Mouse (Mus musculus) retina, postnatal 7 days (tissue): ENCODE measurements around the gene Lcmt2.
"Not testable (repeated sequence)": the region's sequence is repeated elsewhere in the genome, so short reads cannot be mapped to it uniquely, and the experiment has no call there.

Source experiments
- DNase-seq: peaks from one replicate; pipeline ENCODE4 v3.0.0-alpha.2; 2012; ENCODE audit warnings: low read depth, low spot score

Gene Lcmt2

DNA sequence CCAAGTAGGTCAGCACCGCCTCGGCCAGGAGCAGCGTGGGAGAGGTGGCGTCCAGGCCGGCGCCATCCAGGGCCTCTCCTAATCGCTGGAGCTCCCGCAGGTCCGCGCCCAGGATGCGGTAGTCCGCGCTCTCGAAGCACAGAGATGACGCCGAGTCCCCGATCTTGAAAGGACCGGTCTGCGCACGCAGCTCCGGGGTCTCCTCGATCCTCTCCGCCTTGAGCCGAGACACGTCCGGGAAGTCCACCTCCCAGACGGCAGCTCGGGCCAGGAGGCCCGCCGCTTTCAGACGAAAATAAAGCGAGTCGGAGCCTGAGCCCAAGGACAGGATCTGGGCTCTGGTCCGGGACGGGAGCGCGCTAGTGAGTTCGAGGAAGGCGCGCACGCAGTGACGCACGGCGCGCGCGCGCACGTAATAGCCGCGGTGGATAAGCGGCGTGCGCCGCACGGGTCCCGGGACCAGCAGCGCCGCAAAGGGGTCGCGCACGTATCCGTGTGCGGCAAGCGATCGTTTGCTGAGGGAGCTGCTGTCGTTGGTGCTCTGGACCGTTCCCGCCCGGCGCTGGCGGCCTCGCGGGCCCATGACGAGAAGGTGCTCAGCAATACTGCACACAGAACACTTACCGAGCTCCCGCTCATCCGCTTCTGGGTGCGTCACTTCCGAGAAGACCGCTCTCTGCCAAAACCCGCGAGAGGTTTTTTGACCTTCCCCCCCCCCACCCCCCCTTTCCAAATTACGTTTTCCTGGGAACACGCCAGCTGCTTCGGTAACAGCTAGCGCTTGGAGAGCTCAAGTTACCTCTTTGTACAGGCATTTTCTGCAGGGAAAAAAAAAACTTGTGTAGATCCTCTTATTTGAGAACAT is at the start of gene Lcmt2, which contains the start of gene Adal:
Gene Lcmt2, minus strand, starts transcription at position 636 of the 865 bp plus-strand sequence.
Gene Adal, plus strand, starts transcription at position 411 of the 865 bp plus-strand sequence.
- DNase-seq = peak; percentile 86

- no peak for DNase-seq
These were observed 48.1 kb upstream of the Lcmt2 start for GRCm38 (mm10) chr2:121188530-121188929.

DNA sequence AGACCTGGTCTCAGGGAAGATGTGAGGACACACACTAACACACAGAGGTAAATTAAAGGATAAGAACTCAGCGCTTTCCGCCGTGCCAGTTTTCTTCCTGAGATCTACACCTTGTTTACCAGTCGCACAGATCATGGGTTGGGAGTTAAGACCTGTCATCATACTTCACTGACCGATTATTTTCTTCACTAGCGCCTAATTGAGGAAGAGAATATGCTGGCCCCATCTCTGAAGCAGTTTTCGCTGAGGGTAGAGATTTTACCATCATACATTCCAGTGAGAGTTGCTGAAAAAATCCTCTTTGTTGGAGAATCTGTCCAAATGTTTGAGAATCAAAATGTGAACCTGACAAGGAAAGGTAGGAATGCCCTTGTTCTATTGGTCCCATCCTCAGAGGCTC is 43.7 kb upstream of the Lcmt2 start:
- DNase-seq = no peak

DNA sequence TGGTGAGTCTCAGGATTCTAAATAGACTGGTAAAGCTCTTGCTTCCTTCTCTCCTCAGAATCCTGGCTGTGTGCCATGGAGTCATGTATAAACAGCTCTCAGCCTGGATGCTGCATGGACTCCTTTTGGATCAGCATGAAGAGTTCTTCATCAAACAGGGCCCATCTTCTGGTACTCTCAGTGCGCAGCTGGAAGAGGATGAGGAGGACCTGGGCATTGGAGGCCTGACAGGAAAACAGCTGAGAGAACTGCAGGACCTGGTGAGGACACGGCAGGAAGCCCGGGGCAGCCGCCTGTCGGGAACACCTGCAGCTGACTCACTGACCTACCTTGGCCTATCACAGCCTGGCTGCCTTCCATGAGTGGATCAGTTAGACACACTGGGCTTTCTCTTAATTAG is 43.0 kb upstream of the Lcmt2 start:
- DNase-seq = no peak

- no peak for DNase-seq
These were observed 38.5 kb upstream of the Lcmt2 start for GRCm38 (mm10) chr2:121178828-121179479.

- DNase-seq = peak; percentile 85
These were observed 30.7 kb upstream of the Lcmt2 start, which contains the start of gene Zscan29 for GRCm38 (mm10) chr2:121170980-121171742. Gene Zscan29 (minus strand): TSS chr2:121171125.

DNA sequence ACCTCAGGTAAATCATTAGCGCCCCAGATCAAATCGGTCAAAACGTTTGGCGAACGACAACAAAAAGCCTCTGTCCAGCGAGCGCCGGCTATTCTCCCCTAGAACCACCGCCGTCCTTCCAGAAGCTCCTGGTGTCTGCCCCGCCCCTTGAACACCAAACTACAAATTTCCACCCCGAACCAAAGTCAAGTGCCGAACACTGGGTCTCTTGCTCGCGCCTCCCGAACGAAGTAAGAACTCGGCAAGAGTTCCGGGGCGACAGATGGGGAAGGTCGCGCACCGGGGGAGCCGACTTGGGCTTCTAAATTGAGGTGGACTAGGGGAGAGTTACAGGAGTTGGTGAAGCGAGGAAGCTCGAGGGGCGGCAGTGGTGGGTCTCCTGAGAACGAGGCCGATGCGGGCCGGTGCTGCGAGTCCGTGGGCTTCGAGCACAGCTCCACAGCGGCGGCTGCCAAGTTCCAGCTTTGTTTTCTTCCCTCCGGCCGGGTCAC is 30.1 kb upstream of the Lcmt2 start, which contains the start of gene Tubgcp4:
Gene Tubgcp4, plus strand, starts transcription at position 174 of the 491 bp plus-strand sequence.
- DNase-seq = no peak

- no peak for DNase-seq
These were observed 29.4 kb upstream of the Lcmt2 start for GRCm38 (mm10) chr2:121169902-121170301.

DNA sequence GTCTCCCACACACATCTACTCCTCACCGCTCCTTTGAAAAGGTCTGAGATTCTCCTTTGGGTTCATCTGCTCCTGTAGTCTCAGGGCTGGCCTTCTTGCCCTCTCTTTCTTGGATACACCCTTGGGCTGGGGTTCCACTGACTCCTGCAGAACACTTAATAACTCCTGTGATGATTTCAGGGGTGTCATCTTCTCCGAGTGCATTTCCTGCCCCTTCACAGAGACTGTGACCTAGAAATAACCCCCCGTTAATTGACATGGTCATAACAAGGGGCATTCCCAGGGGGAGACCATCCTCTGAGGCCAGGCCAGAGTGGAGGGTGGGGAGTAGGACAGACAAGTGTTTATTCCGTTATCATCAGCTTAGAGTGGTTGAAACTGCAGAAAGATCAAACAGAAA is 28.7 kb upstream of the Lcmt2 start:
- DNase-seq = no peak

DNA sequence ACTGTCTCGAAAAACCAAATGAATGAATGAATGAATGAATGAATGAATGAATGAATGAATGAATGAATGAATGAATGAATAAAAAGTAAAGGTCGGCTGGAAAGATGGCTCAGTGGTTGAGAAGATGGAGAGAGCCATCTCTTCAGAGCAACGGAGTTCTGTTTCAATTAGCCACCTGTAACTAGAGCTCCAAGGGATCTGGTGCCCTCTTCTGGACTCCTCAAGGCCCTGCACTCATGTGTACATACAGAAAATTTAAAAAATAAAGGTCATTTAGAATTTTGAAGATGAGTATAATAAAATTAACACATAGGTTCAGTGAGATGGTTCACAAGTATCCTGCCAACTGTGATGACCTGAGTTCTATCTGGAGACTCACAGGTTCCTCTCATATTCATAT is 12.6 kb upstream of the Lcmt2 start:
- no peak for DNase-seq

DNA sequence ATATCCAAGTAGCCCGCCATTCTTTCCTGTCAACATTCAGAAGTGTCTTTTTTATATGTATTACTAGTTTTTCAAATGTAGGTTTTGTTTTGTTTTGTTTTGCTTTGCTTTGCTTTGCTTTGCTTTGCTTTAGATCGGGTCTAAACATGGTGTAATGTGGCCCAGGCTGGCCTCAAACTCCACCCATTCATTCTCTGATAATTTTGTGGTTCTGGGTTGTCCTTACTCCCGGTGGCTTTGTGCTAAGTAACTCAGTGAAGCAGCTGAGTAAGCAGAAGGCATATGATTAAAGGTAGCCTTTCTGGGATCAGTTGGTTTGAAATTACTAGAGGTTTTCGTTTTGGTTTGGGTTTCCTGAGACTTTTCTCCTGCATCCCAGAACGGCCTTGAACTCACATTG is 9.2 kb upstream of the Lcmt2 start:
- DNase-seq = no peak

GRCm38 (mm10) chr2:121142415-121142814 is 2.0 kb upstream of the Lcmt2 start:
- no peak for DNase-seq

DNA sequence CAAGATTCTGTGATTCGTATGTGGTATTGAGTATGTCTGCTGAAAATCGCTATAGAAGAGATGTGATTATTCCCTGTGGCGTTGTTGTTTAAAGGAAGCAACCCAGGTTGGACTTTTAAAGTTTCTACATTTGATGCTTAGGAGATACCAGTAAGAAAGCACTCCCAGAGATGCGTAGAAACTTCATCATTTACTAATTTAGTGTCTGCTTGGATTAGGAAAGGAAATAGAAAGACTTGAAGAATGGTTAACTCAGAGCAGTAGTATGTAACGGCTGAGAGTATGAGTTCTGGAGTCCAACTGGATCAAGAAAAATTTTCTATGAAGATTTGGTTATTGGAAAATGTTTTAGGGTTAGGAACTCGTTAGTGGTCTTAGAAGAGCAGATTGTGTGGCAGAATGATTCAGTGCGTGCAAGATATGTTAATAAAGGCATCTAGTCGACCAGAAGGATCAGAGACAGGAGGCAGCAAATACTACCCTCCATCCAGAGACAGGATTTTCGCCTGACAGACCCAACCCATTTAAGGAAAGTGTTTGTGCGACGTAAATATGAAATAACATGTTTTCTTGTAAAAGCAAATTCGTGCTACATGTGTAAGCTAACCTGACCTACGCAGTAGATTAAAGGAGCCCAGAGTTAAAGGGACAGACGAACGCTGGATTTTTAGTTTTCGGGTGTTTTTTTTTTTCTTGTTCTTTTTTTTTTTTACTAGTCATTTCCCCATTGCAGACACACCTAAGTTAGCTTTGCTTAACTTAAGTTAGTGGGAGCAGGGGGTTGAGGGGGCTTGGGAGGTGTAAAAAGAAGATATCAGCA is 973 bp upstream of the Lcmt2 start:
- DNase-seq = no peak

GRCm38 (mm10) chr2:121139266-121140017 is 1.0 kb downstream of the Lcmt2 start:
- DNase-seq = peak; percentile 20

DNA sequence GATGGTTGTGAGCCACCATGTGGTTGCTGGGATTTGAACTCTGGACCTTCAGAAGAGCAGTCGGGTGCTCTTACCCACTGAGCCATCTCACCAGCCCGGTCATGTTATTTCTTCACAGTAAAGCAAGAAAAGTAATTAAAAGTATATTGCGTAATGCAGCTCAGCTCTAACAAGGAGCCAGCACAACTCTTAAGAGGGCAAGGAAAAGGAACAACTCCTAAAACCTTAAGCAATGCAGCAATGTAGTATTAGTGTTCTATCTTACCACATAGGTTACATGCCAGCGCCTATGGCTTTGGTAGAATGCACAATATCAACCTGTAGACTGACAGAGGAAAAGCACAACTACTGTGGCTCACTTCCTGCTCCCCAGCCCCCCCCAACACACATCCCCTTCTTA is 3.1 kb downstream of the Lcmt2 start:
- no peak for DNase-seq

DNA sequence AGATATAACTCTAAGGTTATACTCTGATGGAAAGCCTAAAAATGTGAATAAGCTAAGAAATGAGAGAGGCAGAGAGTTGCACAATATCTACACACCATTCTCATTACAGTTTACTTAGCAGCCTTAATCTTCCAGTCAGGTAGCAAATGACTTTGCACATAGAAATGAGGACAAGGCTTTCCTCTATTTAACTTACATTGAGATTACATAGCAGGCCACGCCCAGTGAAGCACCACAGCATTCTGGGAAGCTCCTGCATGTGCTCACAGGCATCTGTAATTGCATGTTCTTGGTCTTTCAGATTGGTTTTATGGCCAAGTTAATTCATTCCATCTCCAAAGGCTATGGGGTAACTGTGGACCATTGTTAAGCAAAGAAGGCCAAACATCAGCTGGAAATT is 7.6 kb downstream of the Lcmt2 start:
- DNase-seq = no peak

DNA sequence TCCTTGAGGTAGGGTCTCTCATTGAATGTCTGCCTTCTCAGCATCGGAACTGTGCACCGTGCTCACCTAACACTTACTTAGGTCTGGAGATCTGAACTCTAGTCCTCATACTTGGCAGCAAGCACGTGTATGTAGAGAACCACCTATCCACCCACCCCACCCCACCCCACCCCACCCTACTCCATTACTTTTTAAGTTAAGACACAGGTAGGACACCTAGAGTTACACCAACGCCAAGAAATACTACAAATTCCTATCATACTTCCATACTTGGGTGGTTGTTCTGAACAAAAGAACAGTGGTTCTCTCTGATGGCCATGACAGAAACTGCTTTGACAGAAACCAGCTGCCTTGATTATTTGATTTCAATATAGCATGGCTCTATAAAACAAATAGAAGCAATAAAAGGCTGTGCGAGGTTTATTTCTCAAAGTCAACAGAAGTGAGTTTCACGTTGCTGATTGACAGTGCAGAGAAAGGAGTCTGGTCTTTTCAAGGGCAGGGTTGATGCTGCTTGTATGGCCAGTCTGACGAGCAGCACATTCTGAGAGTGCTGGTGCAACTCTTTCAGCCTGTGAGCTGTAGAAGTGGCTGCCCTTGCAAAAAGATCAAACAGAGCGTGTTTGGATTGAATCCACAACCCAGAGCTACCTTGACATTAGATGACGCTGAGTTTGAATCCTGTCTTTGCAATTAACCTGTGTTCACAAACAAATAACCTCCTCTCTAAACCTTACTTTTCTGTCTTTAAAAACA is 11.4 kb downstream of the Lcmt2 start:
- no peak for DNase-seq

DNA sequence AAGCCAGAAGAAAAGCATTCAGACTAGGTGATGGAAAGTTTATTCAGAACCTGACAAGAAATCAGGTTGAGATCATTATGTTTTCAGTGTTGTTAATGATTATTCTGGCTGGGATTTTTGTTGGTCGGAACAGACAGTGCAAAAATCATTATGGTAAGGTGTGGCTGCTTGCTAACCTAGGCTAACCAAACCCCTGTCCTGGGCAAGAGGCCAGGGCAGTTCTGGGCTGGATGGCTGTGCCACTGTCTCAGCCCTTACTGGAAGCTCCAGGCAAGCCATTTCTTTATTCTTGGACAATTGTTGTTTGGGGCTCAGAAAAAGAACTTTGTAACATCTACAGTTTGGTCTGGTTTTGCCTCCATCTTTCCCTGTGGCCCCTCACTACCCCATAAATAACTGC is 12.9 kb downstream of the Lcmt2 start:
- DNase-seq = no peak

DNA sequence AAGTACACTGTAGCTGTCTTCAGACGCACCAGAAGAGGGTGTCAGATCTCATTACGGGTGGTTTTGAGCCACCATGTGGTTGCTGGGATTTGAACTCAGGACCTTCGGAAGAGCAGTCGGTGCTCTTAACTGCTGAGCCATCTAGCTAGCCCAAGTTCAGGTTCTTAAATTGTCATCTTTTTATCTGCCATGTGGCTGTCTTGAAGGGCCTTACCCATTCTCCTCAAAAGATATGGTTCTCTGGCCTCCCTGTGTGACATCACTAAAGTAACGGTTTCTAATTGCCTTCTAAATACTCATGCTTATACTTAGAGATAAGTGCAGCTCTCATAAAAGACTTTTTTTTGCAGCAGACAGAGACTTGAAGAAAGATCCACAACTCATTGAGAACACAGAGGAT is 14.2 kb downstream of the Lcmt2 start:
- not testable (repeated sequence) for DNase-seq

- no peak for DNase-seq
These were observed 21.2 kb downstream of the Lcmt2 start for GRCm38 (mm10) chr2:121119260-121119659.
